Mouse (Mus musculus): ENCODE measurements around the gene Cycs. TPM values are rescaled to one million over a fixed set of nuclear protein-coding genes. Genes with fewer than 3 reads are reported as not detected.

The Cycs gene
- polyA plus RNA-seq, 1 experiment from 2014 or later, result 65.1 TPM

GRCm38 (mm10) chr6:50518371-50518770 lies 48.0 kb downstream of the Cycs start:
- Histone ChIP-seq H3K4me3 (no peak overlapping the region), H3K4me2 (replicated peaks) (no peak overlapping the region), H3K27me3 (no peaks in the 10 kb centered on the region), H3K27ac (no peak overlapping the region), H3K9me3 (replicated peaks) (no peaks in the 10 kb centered on the region), H3K36me3 (no peaks in the 10 kb centered on the region), H3K9ac (no peak overlapping the region), H3K4me1 (no peaks in the 10 kb centered on the region)
- 88% methylated on average over 5 of the region's 5 CpGs for WGBS
- no peak for ATAC-seq (ENCODE audit: low FRiP score)

Small RNA genes lying within 50 kb of the gene (microRNA-seq; reads per million reads assigned to microRNA genes)
- gene Mir6371, result not detected

Other genes starting within 250 kb of the Cycs start
- 8.3 and 8.6 TPM in 2 replicates for gene Osbpl3, start 110.3 kb downstream of the Cycs start, polyA plus RNA-seq (2016; fragmentation: Nextera tagmentation; extraction: Ambion mirVana)
- 1.1 and 1.2 TPM in 2 replicates for gene 4921507P07Rik, start 30.1 kb upstream of the Cycs start, polyA plus RNA-seq (2016; fragmentation: Nextera tagmentation; extraction: Ambion mirVana)
- gene Npvf, start 87.9 kb upstream of the Cycs start, polyA plus RNA-seq (2016; fragmentation: Nextera tagmentation; extraction: Ambion mirVana), result not detected in 2 replicates

Measured in hindbrain, embryonic 12.5 days (tissue).